Mouse (Mus musculus) left cerebral cortex, postnatal 25 days (tissue): ENCODE results near the gene Mprip. TPM values are rescaled to one million over a fixed set of nuclear protein-coding genes. Genes with fewer than 3 reads are reported as not detected.

ENCODE experiments used
- DNase-seq, 2 experiments: peaks; one replicate each; pipeline ENCODE4 v3.0.0; 2022; ENCODE audit warnings: low spot score in 2 of 2, mixed read lengths in 1 of 2
- intact Hi-C: fragments of 180-260 bp; cut with DNase I; formaldehyde crosslinking; loops from one replicate; pipeline ENCODE4 v1.15.1; 2025
- total RNA-seq, 2 experiments: library from RNA; stranded (reverse); gene quantifications; 2 replicates each; pipeline ENCODE4 v1.2.3; 2021

The Mprip gene
- total RNA-seq, 2 experiments from 2014 or later = 276 to 292 TPM

DNA sequence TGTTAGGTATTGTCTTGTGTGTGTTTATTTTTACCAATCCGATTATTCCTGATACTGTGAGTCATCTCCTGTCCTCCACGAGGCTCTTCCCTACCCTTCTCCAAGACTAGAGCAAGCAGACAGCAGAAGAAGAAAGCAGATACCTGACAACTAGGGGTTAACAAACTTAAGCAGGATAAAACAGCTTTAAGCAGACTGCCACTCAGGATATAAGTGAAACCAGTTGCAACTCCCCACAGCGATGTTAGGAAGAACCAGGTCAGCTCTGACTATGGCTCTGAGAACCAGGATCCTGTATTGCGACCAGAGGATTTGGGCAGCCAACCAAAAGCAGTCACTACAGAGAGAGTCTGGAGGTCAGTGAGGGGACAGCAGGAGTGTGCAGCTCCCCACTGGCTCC, 150.1 kb downstream of the Mprip start:
- DNase-seq = no peak
- intact Hi-C loops = no loop called here

DNA sequence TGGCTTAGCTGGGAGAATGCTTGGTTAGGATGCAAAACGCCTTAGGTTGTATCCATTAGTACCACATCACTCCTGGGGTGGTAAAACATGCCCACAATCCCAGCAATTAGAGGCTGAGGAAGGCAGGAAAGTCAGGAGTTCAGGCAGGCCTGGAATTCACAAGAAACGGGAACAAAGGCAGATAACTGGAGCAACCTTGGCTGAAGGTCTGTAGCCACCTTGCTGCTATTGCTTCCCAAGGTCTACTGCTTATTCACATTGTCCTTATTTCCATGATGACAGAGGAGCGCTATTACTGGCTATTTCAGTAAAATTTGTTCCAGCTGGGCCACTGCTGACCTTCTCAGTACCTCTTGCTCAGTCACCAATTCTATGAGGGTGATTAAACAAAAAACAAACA, 152.2 kb downstream of the Mprip start:
- intact Hi-C loops = no loop called here

DNA sequence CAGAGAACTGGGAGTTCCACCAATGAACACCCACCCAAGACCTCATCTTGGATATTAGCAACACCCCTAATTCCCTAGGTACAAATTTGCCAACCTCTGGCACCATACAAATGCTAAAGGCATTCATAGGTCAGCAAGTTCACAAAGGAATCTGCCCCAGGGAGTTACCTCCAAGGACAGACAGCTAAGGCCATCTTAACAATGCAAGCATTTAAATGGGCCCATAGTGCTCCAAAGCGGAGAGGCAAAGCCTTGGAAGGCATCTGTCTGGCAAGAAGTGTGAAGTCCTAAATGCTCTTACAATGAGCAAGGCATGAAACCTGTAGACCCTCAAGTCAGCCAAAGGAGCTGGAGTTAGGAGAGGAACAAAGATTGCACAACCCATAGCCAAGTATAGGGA, 153.2 kb downstream of the Mprip start:
- no peak for DNase-seq
- intact Hi-C loops = no loop called here

More for the DNA sequence above, 152.2 kb downstream of the Mprip start:
- no peak for DNase-seq

DNA sequence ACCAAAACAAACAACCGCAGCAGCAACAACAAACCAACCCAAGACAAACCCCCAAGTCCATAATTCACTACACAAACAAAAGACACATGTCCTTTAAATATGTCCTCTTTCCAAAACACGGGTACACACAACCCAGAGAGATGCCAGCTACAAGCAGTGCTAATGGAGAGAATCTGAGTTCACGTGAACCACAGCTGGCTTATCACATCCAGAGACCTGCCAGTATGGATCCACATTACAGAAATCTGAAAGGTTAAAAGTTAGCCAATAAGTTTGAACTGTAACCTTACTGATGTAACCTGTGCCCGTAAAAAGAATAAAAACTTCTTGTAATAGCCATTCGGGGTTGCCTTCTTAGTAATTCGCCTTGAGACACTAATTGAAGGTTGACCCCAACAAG, 153.8 kb downstream of the Mprip start:
- no peak for DNase-seq
- intact Hi-C loops = no loop called here

DNA sequence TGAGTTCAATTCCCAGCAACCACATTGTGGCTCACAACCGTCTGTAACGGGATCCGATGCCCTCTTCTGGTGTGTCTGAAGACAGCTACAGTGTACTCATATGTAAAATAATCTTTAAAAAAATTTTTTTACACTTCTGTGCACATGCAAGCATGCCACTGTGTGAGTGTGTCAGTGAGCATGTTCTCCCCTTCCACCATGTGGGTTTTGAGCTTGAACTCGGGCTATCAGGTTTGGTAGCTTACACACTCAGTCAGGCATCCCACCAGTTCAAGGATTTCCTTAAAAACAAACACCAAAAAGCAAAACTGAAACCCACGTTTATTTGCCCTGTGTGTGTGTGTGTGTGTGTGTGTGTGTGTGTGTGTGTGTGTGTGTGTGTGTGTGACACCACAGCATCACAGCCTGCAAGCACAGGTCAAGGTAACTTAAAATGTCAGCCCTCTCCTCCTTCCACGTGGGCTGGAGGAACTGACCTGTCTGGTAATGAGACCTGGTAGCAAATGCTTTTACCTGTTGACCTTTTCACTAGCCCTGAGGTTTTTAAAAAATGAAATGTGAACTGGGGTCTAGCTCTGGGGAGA, 154.5 kb downstream of the Mprip start:
- intact Hi-C loops = no loop called here
- no peak for DNase-seq

DNA sequence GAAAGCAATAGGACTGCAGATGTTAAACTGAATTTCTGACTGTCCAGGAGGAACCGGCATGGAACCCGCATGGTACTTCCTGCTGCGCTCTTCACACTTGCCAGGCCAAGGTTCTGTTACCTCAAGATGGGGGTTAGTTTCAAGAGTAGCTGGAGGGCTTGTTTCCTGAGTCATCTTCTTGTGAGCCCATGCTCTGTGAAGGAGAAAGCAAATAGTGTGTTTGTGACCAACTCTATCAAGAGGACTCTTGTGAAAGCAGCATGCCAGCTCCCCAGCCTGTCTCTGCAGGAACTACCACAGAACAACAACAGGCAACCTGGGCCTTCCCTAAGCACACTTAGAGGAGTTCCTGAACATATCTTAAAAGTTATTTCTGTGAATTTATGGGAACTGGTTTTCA, 156.8 kb downstream of the Mprip start:
- DNase-seq = no peak
- intact Hi-C loops = no loop called here

DNA sequence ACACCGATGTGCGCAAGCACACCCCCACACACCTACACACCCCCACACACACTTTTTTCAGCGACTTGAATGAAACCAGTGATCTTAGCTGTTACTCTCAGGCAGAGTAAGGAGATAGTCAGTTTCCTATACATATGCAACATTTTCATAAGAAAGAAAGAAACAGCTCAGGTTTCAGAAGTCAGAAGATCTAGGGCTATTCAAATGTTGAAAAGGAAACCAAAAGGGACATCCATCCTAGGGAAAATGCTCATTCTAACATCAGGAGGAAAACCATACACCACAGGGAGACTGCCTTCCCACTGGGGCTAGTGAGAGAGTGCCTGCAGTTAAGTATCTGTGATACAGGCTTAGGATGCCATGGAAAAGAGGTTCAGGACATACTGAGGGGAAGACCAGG, 160.5 kb downstream of the Mprip start:
- no peak for DNase-seq
- intact Hi-C loops = no loop called here

Other genes starting within 250 kb of the Mprip start
- 10 to 100 TPM; 28.4 to 28.9 TPM for gene Jmjd4, start 211.3 kb upstream of the Mprip start, total RNA-seq
- 100 to 1,000 TPM; 384 to 420 TPM for gene Snap47, start 210.1 kb upstream of the Mprip start, total RNA-seq
- 1 to 10 TPM; 3.3 to 3.7 TPM for gene Zfp867, start 188.8 kb upstream of the Mprip start, total RNA-seq
- gene Zkscan17, start 134.6 kb upstream of the Mprip start, total RNA-seq = 1 to 10 TPM; 8.8 to 9.5 TPM
- gene Nlrp3, start 119.7 kb upstream of the Mprip start, total RNA-seq = under 1 TPM; 0.85 to 0.87 TPM
- gene Olfr222, start 85.1 kb upstream of the Mprip start, total RNA-seq = not detected
- not detected for gene Olfr223, start 68.0 kb upstream of the Mprip start, total RNA-seq
- gene Pld6, start 126.3 kb downstream of the Mprip start, total RNA-seq = 1 to 10 TPM in 1 of 2 experiments, under 1 TPM in 1; 0.46 to 1.5 TPM
- 10 to 100 TPM; 46.6 to 51.1 TPM for gene Flcn, start 148.7 kb downstream of the Mprip start, total RNA-seq
- 10 to 100 TPM; 51.5 to 57.5 TPM for gene Nt5m, start 178.1 kb downstream of the Mprip start, total RNA-seq
- 10 to 100 TPM; 69.4 to 71.9 TPM for gene Cops3, start 178.5 kb downstream of the Mprip start, total RNA-seq